Mouse (Mus musculus) myocyte (in vitro differentiated cells): ENCODE data around the gene Dmac2.

ENCODE experiments used
- E2F4 ChIP-seq: IDR thresholded peaks from one replicate; pipeline ENCODE4 v1.6.1; 2011; ENCODE audit warnings: mild to moderate bottlenecking, control low read depth, moderate library complexity; ENCODE audit not compliant: insufficient read depth
- MAX ChIP-seq: IDR thresholded peaks from one replicate; pipeline ENCODE4 v1.6.1; 2011; ENCODE audit warnings: low read depth, mild to moderate bottlenecking, control low read depth
- POLR2A ChIP-seq: IDR thresholded peaks from one replicate; pipeline ENCODE4 v1.6.1; 2011; ENCODE audit warnings: low read depth, mild to moderate bottlenecking, control low read depth, moderate library complexity; ENCODE audit not compliant: insufficient read length
- REST ChIP-seq: IDR thresholded peaks from one replicate; pipeline ENCODE4 v1.6.1; 2011; ENCODE audit warnings: mild to moderate bottlenecking, control low read depth, moderate library complexity; ENCODE audit not compliant: insufficient read depth, insufficient read length
- TCF12 ChIP-seq: IDR thresholded peaks from one replicate; pipeline ENCODE4 v1.6.1; 2011; ENCODE audit warnings: mild to moderate bottlenecking, control low read depth; ENCODE audit not compliant: poor library complexity, insufficient read depth, severe bottlenecking
- TCF3 ChIP-seq: IDR thresholded peaks from one replicate; pipeline ENCODE4 v1.6.1; 2011; ENCODE audit warnings: low read depth, control low read depth; ENCODE audit not compliant: insufficient read length
- USF1 ChIP-seq: IDR thresholded peaks from one replicate; pipeline ENCODE4 v1.6.1; 2011; ENCODE audit warnings: low read depth, mild to moderate bottlenecking, control low read depth, moderate library complexity

GRCm38 (mm10) chr7:25579441-25579840 lies 39.8 kb upstream of the Dmac2 start:
- TF ChIP-seq POLR2A (no peak), E2F4 (no peak), TCF3 (no peak), USF1 (no peak), REST (no peak), MAX (no peak), TCF12 (no peak)
